Mouse (Mus musculus): ENCODE data around the gene Tmbim1.

Gene Tmbim1

DNA sequence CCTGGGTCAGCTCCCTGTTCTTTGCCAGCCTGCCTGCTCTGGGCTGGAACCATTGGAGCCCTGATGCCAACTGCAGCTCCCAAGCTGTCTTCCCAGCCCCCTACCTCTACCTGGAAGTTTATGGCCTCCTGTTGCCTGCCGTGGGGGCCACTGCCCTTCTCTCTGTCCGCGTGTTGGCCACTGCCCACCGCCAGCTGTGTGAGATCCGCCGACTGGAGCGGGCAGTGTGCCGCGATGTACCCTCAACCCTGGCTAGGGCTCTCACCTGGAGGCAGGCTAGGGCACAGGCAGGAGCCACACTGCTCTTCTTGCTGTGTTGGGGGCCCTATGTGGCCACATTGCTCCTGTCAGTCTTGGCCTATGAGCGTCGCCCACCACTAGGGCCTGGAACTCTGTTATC, 26.4 kb downstream of the Tmbim1 start:
- DNase-seq (ENCODE audit: low spot score in 2 of 2) = peak in 1 of 2 experiments; percentile 57

- peak in 1 of 2 experiments; percentile 62 for DNase-seq (ENCODE audit: low spot score in 2 of 2)
Observed at GRCm38 (mm10) chr1:74278538-74278937, 26.9 kb downstream of the Tmbim1 start, which contains the start of gene Gpbar1. Gpbar1 (plus strand) TSS chr1:74278550.

DNA sequence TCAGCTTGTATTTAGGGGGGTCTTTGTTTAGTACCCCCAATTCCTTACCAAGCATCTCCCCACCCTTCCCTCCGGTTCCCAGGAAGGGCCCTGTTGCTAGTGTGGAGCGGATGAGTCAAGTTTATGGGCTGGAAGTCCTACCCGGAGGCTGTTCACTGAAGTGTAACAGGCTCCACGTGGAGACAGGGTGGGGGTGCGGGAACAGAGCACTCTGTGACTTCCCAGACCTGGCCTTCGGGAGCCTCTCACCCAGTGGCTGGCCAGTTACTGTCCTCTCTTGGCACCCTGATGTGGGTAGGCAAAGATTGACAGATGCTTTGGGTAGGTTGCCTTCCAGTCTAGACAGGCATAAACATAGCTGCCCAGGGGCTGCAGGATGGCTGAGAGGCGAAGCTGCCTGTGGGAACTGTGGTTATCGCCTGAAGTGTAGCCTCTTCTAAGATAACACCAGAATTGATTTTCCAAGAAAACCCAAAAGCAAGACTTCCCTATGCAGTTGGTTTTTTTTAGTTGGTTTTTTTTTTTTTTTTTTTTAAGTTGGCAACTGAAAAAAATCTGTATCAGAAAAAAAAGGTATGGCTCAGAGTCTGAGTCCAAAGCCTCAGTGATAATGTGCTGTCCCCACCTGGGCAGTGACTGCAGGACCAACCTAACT, 27.4 kb downstream of the Tmbim1 start:
- no peak for DNase-seq (ENCODE audit: low spot score in 2 of 2)

- no peak for DNase-seq (ENCODE audit: low spot score in 2 of 2)
Observed at GRCm38 (mm10) chr1:74277041-74277440, 28.4 kb downstream of the Tmbim1 start.

GRCm38 (mm10) chr1:74275015-74275414, 30.4 kb downstream of the Tmbim1 start:
- DNase-seq (ENCODE audit: low spot score in 2 of 2) = no peak

- DNase-seq (ENCODE audit: low spot score in 2 of 2) = no peak
Observed at GRCm38 (mm10) chr1:74271659-74272058, 33.8 kb downstream of the Tmbim1 start.

- no peak for DNase-seq (ENCODE audit: low spot score in 2 of 2)
Observed at GRCm38 (mm10) chr1:74268750-74269149, 36.7 kb downstream of the Tmbim1 start.

DNA sequence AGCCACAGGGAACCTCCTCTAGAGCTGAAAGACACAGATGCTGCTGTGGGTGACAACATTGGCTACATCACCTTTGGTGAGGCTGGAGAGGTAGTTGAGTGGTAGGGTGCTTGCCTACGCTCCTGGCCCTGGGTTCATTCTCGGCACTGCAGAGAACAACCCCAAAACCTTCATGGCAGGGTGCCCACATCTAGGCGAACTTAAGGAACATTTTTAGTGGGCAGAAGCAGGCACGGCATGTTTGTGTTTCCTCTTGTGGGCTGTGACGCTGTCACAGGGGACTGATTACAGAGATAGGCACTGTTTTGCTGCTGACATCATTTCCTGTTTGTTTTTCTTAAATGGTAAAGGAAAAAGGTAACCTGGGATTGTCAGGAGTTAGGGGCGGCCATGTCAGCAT, 42.9 kb downstream of the Tmbim1 start:
- DNase-seq (ENCODE audit: low spot score in 2 of 2) = no peak

- no peak for DNase-seq (ENCODE audit: low spot score in 2 of 2)
Observed at GRCm38 (mm10) chr1:74256782-74257181, 48.6 kb downstream of the Tmbim1 start.

DNA sequence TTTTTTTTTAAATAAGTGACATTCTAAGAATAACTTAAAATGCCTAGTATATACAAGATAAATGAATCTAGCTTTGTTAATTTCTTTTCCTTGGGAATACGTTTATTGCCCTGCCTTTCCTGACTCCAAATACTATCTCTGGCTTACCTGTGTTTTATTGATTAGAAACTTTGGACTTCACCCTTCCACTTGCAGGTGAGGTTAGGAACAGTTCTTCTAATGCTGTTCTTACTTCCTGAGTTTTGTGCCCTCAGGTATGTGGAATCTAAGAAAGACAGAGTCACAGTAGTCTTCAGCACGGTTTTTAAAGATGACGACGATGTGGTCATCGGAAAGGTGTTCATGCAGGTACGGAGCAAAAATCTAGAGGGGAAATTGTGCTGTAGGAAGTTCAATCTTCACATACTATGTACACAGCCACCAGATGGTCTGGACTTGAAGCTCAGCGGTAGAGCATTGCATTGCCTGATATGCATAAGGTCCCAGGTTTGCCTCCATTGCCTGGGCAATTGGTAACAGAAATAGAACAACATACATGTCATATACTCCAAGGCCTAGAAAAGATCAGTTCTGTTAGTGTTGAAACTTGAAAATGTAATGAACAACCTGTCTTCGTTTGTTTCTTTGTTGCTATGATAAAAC, 49.6 kb downstream of the Tmbim1 start:
- no peak for DNase-seq (ENCODE audit: low spot score in 2 of 2)

DNA sequence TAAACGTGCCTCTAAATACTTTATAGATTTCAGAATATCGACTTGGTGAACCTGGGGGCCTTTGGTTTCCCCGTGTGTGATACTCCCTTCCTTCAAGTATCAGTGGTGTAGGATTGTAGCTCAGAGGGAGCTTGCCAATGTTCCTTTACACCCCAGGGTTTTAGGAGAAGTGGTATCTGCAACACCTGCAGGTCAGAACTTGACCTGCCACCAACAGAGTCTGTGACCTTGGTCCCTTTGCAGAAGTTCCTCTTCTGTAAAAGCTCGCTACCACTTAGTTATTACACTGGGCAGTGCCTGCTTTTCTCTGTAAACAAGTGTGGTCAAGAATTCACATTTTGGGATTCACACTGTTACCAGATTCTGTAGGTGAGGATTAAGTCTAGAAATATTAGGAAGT, 55.3 kb downstream of the Tmbim1 start:
- no peak for DNase-seq (ENCODE audit: low spot score in 2 of 2)

DNA sequence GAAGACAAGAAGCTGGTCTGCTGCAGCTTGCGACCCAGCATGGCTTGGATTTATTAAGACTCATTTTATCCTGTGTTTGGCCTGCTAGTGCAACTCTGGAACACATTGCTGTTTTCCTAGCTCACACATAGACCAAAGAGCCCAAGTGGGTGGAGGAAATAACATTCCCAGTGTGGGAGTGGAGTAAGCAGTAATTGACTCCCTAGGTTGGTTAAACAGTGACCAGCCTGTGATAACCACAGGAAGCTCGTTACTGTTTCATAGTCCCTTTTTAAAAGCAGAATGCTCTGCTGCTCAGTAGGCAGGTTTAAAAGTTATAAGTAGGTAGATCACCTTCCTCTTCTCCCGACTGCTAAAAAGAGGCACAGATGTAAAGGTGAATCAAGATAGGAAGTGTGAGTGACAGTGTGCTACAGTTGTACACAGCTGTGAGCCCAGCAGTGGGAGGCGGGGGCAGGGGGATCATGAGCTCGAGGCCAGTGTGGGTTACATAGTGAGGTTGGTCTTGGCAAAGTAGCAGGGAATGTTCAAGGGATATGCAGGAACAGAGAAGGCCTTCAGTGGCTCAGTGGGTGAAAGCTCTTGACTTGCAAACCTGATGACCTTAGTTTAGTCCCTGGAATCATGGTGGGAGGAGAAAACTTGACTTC, 56.0 kb downstream of the Tmbim1 start:
- DNase-seq (ENCODE audit: low spot score in 2 of 2) = no peak

DNA sequence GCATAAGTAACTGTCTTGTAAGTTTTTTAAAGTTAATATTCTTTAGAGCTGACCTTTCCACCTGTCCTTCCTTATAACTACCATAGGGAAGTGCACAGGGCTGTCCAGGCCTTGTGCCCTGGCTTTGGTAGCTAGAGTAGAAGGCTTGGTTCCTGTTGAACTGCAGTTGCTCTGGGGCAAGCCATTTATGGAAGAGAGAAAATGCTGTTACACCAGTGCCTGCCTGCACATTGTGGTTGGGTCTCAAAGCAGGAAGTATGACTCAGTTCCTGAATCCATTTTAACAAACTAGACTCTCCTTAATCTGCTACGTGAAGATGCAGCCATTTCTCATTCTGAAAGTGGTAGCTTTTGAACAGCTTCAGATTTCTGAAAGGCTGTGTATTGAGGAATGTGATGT, 56.6 kb downstream of the Tmbim1 start:
- peak; percentile 33 to 63 for DNase-seq (ENCODE audit: low spot score in 2 of 2)

DNA sequence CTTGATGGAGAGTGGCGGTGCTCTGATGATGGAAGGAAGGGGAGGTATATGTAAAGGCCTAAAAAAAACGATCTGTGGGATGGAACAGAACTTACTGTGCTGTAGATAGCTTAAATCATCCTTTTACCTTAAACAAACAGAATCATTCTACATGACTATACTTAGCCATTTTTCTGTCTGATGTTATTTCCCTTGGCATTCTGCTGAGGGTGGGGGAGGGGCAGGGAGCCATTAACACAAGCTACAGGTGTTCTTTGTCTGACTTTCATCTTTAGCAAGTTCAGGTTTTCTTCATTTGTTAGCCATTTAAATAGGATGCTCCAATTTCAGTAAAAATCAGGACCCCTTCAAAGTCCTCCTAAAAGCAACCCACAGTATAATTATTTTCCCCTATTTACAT, 59.9 kb downstream of the Tmbim1 start:
- DNase-seq (ENCODE audit: low spot score in 2 of 2) = no peak

DNA sequence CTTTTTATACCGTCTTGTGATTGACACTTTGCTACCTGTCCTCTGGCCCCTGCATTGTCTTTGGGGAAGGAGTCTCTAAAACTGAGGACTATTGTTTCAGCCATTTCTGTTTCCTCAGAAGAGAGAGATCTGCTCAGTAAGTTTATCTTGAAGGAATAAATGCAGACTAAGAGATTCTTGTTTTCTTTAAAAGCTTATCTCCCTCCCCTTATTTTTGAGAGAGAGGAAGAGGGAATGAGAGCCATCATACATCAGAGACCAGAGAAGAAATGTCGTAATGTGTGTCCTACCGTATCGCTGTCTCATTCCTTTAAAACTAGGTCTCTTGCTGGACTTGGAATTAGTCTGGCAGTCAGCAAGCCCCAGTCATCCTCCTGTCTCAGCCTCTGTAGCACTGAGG, 64.6 kb downstream of the Tmbim1 start:
- no peak for DNase-seq (ENCODE audit: low spot score in 2 of 2)

GRCm38 (mm10) chr1:74240311-74240710, 65.1 kb downstream of the Tmbim1 start:
- no peak for DNase-seq (ENCODE audit: low spot score in 2 of 2)

- peak in 1 of 2 experiments; percentile 19 for DNase-seq (ENCODE audit: low spot score in 2 of 2)
Observed at GRCm38 (mm10) chr1:74239618-74240017, 65.8 kb downstream of the Tmbim1 start.

DNA sequence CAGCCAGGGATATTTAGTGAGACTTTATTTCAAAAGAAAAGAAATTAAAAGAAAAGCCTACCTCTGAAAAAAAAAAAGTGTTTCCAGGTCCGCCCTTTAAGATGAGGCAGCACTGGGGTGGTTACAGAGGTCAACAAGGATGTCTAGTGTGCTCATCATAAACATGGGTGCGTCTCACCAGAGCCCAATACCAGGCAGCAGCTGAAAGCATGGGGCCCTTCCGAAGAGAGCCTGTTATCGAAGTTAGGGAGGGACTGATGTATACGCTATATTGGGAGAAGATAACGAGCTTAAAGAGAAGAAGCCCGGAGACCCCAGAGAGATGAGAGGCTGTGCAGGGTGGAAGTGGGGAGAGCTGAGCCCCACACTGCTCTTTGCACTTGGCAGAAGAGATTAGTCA, 66.3 kb downstream of the Tmbim1 start:
- no peak for DNase-seq (ENCODE audit: low spot score in 2 of 2)
